Mouse (Mus musculus) lung, adult 2 months (tissue): ENCODE data around the gene Oprl1. TPM values are rescaled to one million over a fixed set of nuclear protein-coding genes. Genes with fewer than 3 reads are reported as not detected.

ENCODE experiments used
- DNase-seq: peaks from one replicate; pipeline ENCODE4 v3.0.0; 2022
- H3K4me1 ChIP-seq: fragments of 200-500 bp; 2 replicates; pipeline ENCODE4 v1.6.1; 2011; ENCODE audit warnings: low read length; ENCODE audit not compliant: control insufficient read depth, insufficient read depth
- H3K4me3 ChIP-seq: fragments of 200-500 bp; replicated peaks from 2 replicates; pipeline ENCODE3; 2011; ENCODE audit warnings: low read depth, mild to moderate bottlenecking, control low read depth, low read length; ENCODE audit errors: extremely low read depth
- CTCF ChIP-seq: fragments of 200-500 bp; IDR thresholded peaks from 2 replicates; pipeline ENCODE4 v1.5.1; 2011; ENCODE audit warnings: mild to moderate bottlenecking, low read length, control low read depth; ENCODE audit not compliant: insufficient read depth
- POLR2A ChIP-seq: fragments of 200-500 bp; IDR thresholded peaks from 2 replicates; pipeline ENCODE4 v1.6.1; 2011; ENCODE audit warnings: low read depth, mild to moderate bottlenecking, control low read depth, low read length, borderline replicate concordance; ENCODE audit errors: extremely low read depth
- WGBS: fragments of 180-500 bp; shearing (Covaris S2); methylation state at CpG from one replicate; pipeline ENCODE4 v1.1.7; 2018; 5-methylcytosine and 5-hydroxymethylcytosine counted together
- polyA plus RNA-seq: library from polyadenylated mRNA; depleted of rRNA; stranded (reverse); fragments of >200 nt; gene quantifications from 2 replicates; pipeline ENCODE4 v1.2.3, GENCODE M21; 2012; rRNA removed

The Oprl1 gene
- 0.06 and 0.09 TPM in 2 replicates for polyA plus RNA-seq

GRCm38 (mm10) chr2:181714903-181715326, at the start of gene Oprl1:
Gene Oprl1, plus strand, starts transcription at chr2:181715016.
- WGBS: 2% methylated on average over 7 of the region's 7 CpGs
- H3K4me1 ChIP-seq: no peaks in the 10 kb centered on the region
- no peak for DNase-seq
- TF ChIP-seq CTCF: no peak
- no peak for TF ChIP-seq POLR2A
- no peak within 1 kb of the TSS for H3K4me3 ChIP-seq

DNA sequence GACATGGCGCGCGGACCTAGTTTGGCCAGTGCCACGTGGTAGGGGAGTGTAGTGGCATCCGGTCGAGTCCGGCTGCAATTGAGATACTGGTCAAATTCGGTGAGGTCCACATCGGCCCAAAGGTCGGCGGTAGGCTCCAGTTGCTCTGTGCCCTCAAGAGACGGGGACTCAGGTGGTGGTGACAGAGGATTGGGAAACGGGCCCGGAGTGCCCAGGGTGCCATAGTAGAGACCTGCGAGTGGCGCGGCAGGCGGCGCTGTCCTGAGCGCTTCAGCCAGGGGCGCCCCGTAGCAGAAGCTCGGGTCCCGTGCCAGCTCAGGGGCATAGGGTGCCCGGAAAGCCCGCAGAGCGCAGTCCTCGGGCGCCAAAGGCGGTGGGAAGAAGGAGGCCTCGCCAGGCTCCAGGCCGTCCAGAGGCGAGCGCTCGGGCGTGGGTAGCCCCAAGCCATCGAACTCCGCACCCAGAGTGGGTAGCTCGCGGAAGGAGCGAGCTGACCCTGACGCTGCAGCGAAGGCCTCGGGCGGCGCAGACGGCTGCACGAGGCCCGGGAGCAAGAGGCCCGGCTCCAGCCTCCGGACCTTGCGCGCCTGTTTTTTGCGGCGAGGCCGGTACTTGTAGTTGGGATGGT, 44.4 kb upstream of the Oprl1 start:
- peak overlapping the region; percentile 64 for H3K4me3 ChIP-seq
- 5% methylated on average over 56 of the region's 56 CpGs for WGBS
- TF ChIP-seq CTCF (no peak), POLR2A (peak; percentile 60; the same call in 1 of the 2 replicates)
- H3K4me1 ChIP-seq: peaks cover 20% of the 10 kb centered on the region; the same call in 1 of the 2 replicates
- DNase-seq: peak; percentile 36

DNA sequence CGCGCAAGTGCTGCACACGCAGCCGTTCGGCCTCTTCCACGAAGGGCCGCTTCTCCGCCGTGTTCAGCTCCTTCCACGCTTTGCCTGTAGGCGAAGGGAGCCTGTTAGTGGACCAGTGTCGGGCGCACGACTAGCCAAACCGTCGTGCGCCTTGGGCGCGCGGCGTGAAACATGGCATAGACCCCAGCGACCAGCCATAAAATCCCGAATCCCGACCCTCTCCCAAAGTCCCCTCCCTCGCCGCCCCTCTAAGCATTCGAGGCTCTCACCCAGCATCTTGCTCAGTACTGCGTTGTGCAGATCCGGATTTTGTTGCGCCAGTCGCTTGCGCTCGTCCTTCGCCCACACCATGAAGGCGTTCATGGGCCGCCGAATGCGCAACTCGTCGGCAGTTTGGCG, 43.9 kb upstream of the Oprl1 start:
- Histone ChIP-seq H3K4me3 (peak overlapping the region; percentile 64), H3K4me1 (peaks cover 20% of the 10 kb centered on the region; the same call in 1 of the 2 replicates)
- no peak for DNase-seq
- TF ChIP-seq POLR2A: peak; percentile 4; the same call in 1 of the 2 replicates
- TF ChIP-seq CTCF: no peak
- 2% methylated on average over 41 of the region's 41 CpGs for WGBS

- TF ChIP-seq POLR2A (peak; percentile 99), CTCF (no peak)
- Histone ChIP-seq H3K4me3 (peak within 1 kb of the TSS; percentile 64), H3K4me1 (peaks cover 21% of the 10 kb centered on the region; the same call in 1 of the 2 replicates)
- WGBS: 2% methylated on average over 43 of the region's 43 CpGs
- DNase-seq: peak; percentile 68
Measured at GRCm38 (mm10) chr2:181671326-181671725, 43.5 kb upstream of the Oprl1 start, which contains the start of gene Sox18. Gene Sox18, minus strand, starts transcription at chr2:181671640.

DNA sequence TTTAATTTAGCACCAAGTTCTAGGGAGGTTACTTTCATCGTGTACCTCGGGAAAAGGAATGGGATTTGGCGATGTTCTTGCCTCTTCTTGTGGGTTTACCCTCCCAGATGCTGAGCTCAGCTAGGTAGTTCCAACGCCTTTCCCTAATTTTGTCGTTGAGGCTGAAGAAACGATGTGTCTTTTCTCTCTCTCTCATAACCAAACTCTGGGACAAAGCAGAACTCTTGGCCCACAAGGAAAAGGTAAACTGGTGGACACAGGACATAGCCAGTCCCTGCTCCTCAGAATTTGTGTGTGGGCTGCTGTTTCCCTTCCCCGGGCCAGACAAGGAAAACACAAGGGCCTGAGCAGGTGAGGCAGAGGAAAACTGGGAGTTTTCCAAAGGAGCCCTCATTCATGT, 42.8 kb upstream of the Oprl1 start:
- TF ChIP-seq CTCF: no peak
- no peak for TF ChIP-seq POLR2A
- Histone ChIP-seq H3K4me3 (no peak overlapping the region), H3K4me1 (peaks cover 22% of the 10 kb centered on the region; the same call in 1 of the 2 replicates)
- no peak for DNase-seq
- WGBS: 38% methylated on average over 7 of the region's 7 CpGs

GRCm38 (mm10) chr2:181673501-181673900, 41.3 kb upstream of the Oprl1 start:
- 23% methylated on average over 1 of the region's 1 CpGs for WGBS
- Histone ChIP-seq H3K4me1 (peaks cover 25% of the 10 kb centered on the region), H3K4me3 (no peak overlapping the region)
- TF ChIP-seq CTCF: no peak
- TF ChIP-seq POLR2A: peak; percentile 9; the same call in 1 of the 2 replicates
- DNase-seq: no peak

- DNase-seq: no peak
- H3K4me1 ChIP-seq: peaks cover 23% of the 10 kb centered on the region
- 80% methylated on average over 4 of the region's 4 CpGs for WGBS
- TF ChIP-seq CTCF (no peak), POLR2A (no peak)
- H3K4me3 ChIP-seq: no peak overlapping the region
Measured at GRCm38 (mm10) chr2:181674934-181675333, 39.9 kb upstream of the Oprl1 start.

GRCm38 (mm10) chr2:181675454-181675853, 39.4 kb upstream of the Oprl1 start:
- TF ChIP-seq POLR2A (peak; percentile 66; the same call in 1 of the 2 replicates), CTCF (no peak)
- Histone ChIP-seq H3K4me1 (peaks cover 23% of the 10 kb centered on the region), H3K4me3 (peak overlapping the region; percentile 37)
- peak; percentile 71 for DNase-seq
- 3% methylated on average over 14 of the region's 14 CpGs for WGBS

DNA sequence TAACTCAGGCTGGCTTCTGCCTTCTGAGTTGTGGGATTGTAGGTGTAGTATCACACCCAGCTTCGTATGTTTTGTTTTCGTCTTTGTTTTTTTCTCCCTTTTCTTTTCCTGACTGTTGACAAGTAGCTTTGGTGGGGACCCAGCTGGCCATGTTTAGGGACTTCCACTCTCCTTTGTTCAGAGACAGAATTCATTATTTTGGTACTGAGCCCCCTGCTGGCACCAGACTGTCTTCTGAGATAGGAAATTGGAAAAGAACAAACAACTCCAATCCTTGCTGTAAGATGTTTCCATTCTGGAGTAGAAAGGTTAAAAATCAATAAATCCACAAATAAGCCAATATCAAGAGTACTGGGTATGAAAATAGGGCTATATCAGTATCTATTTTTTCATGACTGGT, 38.4 kb upstream of the Oprl1 start:
- no peak overlapping the region for H3K4me3 ChIP-seq
- TF ChIP-seq POLR2A (no peak), CTCF (no peak)
- DNase-seq: no peak
- peaks cover 27% of the 10 kb centered on the region for H3K4me1 ChIP-seq
- WGBS: 38% methylated on average over 2 of the region's 2 CpGs
